Mouse (Mus musculus) CH12.LX (cell line): ENCODE measurements around the gene Ankrd39. TPM values are rescaled to one million over a fixed set of nuclear protein-coding genes. Genes with fewer than 3 reads are reported as not detected.

Experiments
- DNase-seq: peaks from one replicate; pipeline ENCODE4 v3.0.0-alpha.2; 2013; ENCODE audit errors: extremely low read depth
- H3K27ac ChIP-seq: 2 replicates; pipeline ENCODE4 v1.5.1; 2012; ENCODE audit warnings: low read depth, mild to moderate bottlenecking, control low read depth, moderate library complexity; ENCODE audit not compliant: insufficient read depth
- H3K27me3 ChIP-seq: replicated peaks from 2 replicates; pipeline ENCODE3; 2012; ENCODE audit warnings: inconsistent platforms
- H3K36me3 ChIP-seq, 2 experiments: replicated peaks in 1 of 2; 2 replicates each; pipeline versions ENCODE3 to v1.6.1; 2012; ENCODE audit warnings: inconsistent platforms in 1 of 2, low read length in 1 of 2, mild to moderate bottlenecking in 1 of 2, mixed read lengths in 1 of 2, moderate library complexity in 1 of 2; ENCODE audit not compliant: control insufficient read depth in 1 of 2, insufficient read depth in 1 of 2
- H3K4me1 ChIP-seq, 2 experiments: 2 replicates each; pipeline ENCODE4 v1.6.1; 2012; ENCODE audit warnings: inconsistent platforms in 1 of 2, moderate library complexity in 1 of 2; ENCODE audit not compliant: insufficient read depth in 2 of 2, control insufficient read depth in 1 of 2
- H3K4me2 ChIP-seq: 2 replicates; pipeline ENCODE4 v1.6.1; 2012; ENCODE audit warnings: low read depth, mild to moderate bottlenecking, control low read depth; ENCODE audit not compliant: poor library complexity, insufficient read depth, severe bottlenecking
- H3K4me3 ChIP-seq, 3 experiments: fragments of 150-350 bp in 1 of 3; sonication (generic) in 1 of 3; replicated peaks in 1 of 3; 2 replicates each; pipeline versions ENCODE3 to v1.5.1; 2011 to 2012; ENCODE audit warnings: low read depth in 2 of 3, low read length in 2 of 3, mild to moderate bottlenecking in 2 of 3, moderate library complexity in 2 of 3, control low read depth in 1 of 3, improper control_type of control experiment in 1 of 3, inconsistent platforms in 1 of 3, mixed read lengths in 1 of 3; ENCODE audit not compliant: poor library complexity in 1 of 3
- H3K79me2 ChIP-seq: replicated peaks from 2 replicates; pipeline ENCODE4 v1.6.1; 2012; ENCODE audit warnings: mild to moderate bottlenecking, moderate library complexity; ENCODE audit not compliant: control insufficient read depth, poor library complexity, insufficient read depth, severe bottlenecking; ENCODE audit errors: extremely low read depth
- H3K9ac ChIP-seq: 2 replicates; pipeline ENCODE4 v1.6.1; 2012; ENCODE audit warnings: low read depth, mild to moderate bottlenecking, control low read depth, moderate library complexity; ENCODE audit not compliant: insufficient read depth
- H3K9me3 ChIP-seq: replicated peaks from 2 replicates; pipeline ENCODE3; 2012; ENCODE audit warnings: low read length, inconsistent platforms, mixed read lengths
- CHD2 ChIP-seq: IDR thresholded peaks from 2 replicates; pipeline ENCODE4 v1.6.1; 2011; ENCODE audit warnings: low read length, improper control_type of control experiment
- ELF1 ChIP-seq: IDR thresholded peaks from 2 replicates; pipeline ENCODE4 v1.6.1; 2014; ENCODE audit warnings: low read depth, mild to moderate bottlenecking, inconsistent platforms, low read length, improper control_type of control experiment
- EP300 ChIP-seq: IDR thresholded peaks from 2 replicates; pipeline ENCODE4 v1.6.1; 2011; ENCODE audit warnings: low read length, improper control_type of control experiment
- ETS1 ChIP-seq: conservative IDR thresholded peaks from 2 replicates; pipeline ENCODE4 v1.6.1; 2012; ENCODE audit warnings: low read depth, mild to moderate bottlenecking, inconsistent platforms, low read length, improper control_type of control experiment, moderate library complexity
- GABPA ChIP-seq: IDR thresholded peaks from 2 replicates; pipeline ENCODE4 v1.6.1; 2012; ENCODE audit warnings: low read depth, low read length, improper control_type of control experiment, inconsistent platforms; ENCODE audit not compliant: insufficient replicate concordance
- JUND ChIP-seq: conservative IDR thresholded peaks from 2 replicates; pipeline ENCODE4 v1.6.1; 2011; ENCODE audit warnings: low read depth, low read length, improper control_type of control experiment
- MAFK ChIP-seq: IDR thresholded peaks from 2 replicates; pipeline ENCODE4 v1.6.1; 2011; ENCODE audit warnings: low read length, improper control_type of control experiment; ENCODE audit not compliant: insufficient replicate concordance
- MAX ChIP-seq: IDR thresholded peaks from 2 replicates; pipeline ENCODE4 v1.6.1; 2011; ENCODE audit warnings: low read length, improper control_type of control experiment
- MAZ ChIP-seq: IDR thresholded peaks from 2 replicates; pipeline ENCODE4 v1.6.1; 2012; ENCODE audit warnings: low read depth, mild to moderate bottlenecking, inconsistent platforms, low read length, improper control_type of control experiment, moderate library complexity
- MYC ChIP-seq: IDR thresholded peaks from 2 replicates; pipeline ENCODE4 v1.6.1; 2011; ENCODE audit warnings: low read depth, mild to moderate bottlenecking, improper control_type of control experiment, low read length
- NRF1 ChIP-seq: IDR thresholded peaks from 2 replicates; pipeline ENCODE4 v1.6.1; 2014; ENCODE audit warnings: low read depth, mild to moderate bottlenecking, inconsistent platforms, low read length, improper control_type of control experiment, moderate library complexity
- PAX5 ChIP-seq: IDR thresholded peaks from 2 replicates; pipeline ENCODE4 v1.6.1; 2012; ENCODE audit warnings: low read length, inconsistent platforms, mixed read lengths
- POLR2A ChIP-seq: IDR thresholded peaks from 2 replicates; pipeline ENCODE4 v1.6.1; 2011; ENCODE audit warnings: low read depth, mild to moderate bottlenecking, improper control_type of control experiment, low read length
- RAD21 ChIP-seq: IDR thresholded peaks from 2 replicates; pipeline ENCODE4 v1.6.1; 2011; ENCODE audit warnings: low read depth, mild to moderate bottlenecking, low read length, improper control_type of control experiment, moderate library complexity
- RCOR1 ChIP-seq: conservative IDR thresholded peaks from 2 replicates; pipeline ENCODE4 v1.6.1; 2012; ENCODE audit warnings: low read depth, mild to moderate bottlenecking, inconsistent platforms, low read length, improper control_type of control experiment
- SMC3 ChIP-seq: IDR thresholded peaks from 2 replicates; pipeline ENCODE4 v1.6.1; 2011; ENCODE audit warnings: low read depth, low read length, improper control_type of control experiment
- USF2 ChIP-seq: conservative IDR thresholded peaks from 2 replicates; pipeline ENCODE4 v1.6.1; 2011; ENCODE audit warnings: low read depth, low read length, improper control_type of control experiment
- ZNF384 ChIP-seq: IDR thresholded peaks from 2 replicates; pipeline ENCODE4 v1.6.1; 2012; ENCODE audit warnings: low read depth, low read length, improper control_type of control experiment, inconsistent platforms
- dilution Hi-C: fragments of 300-500 bp; cut with MboI; formaldehyde crosslinking; loops from 2 replicates; pipeline ENCODE4 v1.14.3; 2020; ENCODE audit warnings: low sequenced_read_pairs; ENCODE audit not compliant: extremely low pct_unique_long_range_greater_than_20kb, extremely low pct_ligation_motif_present
- in situ Hi-C: fragments of 300-500 bp; cut with MboI; formaldehyde crosslinking; loops from 3 replicates; pipeline ENCODE4 v1.14.3; 2019; ENCODE audit warnings: low sequenced_read_pairs, low pct_ligation_motif_present, low pct_unique_long_range_greater_than_20kb, mixed read lengths
- polyA plus RNA-seq: library from polyadenylated mRNA; unstranded; fragments of >175 nt; gene quantifications from 2 replicates; pipeline ENCODE4 v1.2.1, GENCODE M21; 2012; ENCODE audit warnings: low read depth; ENCODE audit not compliant: insufficient read length
- total RNA-seq, 2 experiments: library from RNA; depleted of rRNA; stranded (reverse); fragments of 300-350 nt in 1 of 2; fragments of >200 nt in 1 of 2; gene quantifications; 2 replicates each; pipeline ENCODE4 v1.2.3; 2012 to 2014

The Ankrd39 gene
- total and polyA plus RNA-seq, 3 experiments = 4.3 to 14.8 (median 11.6) TPM

GRCm38 (mm10) chr1:36590664-36591063, 43.4 kb upstream of the Ankrd39 start:
- no peak overlapping the region for H3K4me2 ChIP-seq
- H3K4me1 ChIP-seq = peaks cover 25 to 48% of the 10 kb centered on the region in 2 experiments
- no peak overlapping the region for H3K9ac ChIP-seq
- DNase-seq = no peak
- no peak overlapping the region for H3K27ac ChIP-seq
- TF ChIP-seq SMC3 (no peak), RCOR1 (no peak), ZNF384 (no peak), EP300 (no peak)
- dilution Hi-C loops = no loop called here
- no peak overlapping the region for H3K4me3 ChIP-seq
- no peaks in the 10 kb centered on the region for H3K9me3 ChIP-seq
- no peaks in the 10 kb centered on the region for H3K36me3 ChIP-seq
- in situ Hi-C loops = no loop called here
- no peaks in the 10 kb centered on the region for H3K79me2 ChIP-seq
- H3K27me3 ChIP-seq = no peaks in the 10 kb centered on the region

- Histone ChIP-seq H3K27me3 (no peaks in the 10 kb centered on the region), H3K9ac (no peak overlapping the region), H3K9me3 (no peaks in the 10 kb centered on the region), H3K27ac (no peak overlapping the region), H3K4me1 (peaks cover 25 to 48% of the 10 kb centered on the region in 2 experiments), H3K79me2 (no peaks in the 10 kb centered on the region), H3K4me2 (no peak overlapping the region), H3K4me3 (no peak overlapping the region), H3K36me3 (no peaks in the 10 kb centered on the region)
- in situ Hi-C loops = no loop called here
- DNase-seq = no peak
- dilution Hi-C loops = no loop called here
- no peak for TF ChIP-seq ELF1
- TF ChIP-seq RAD21 = no peak
- TF ChIP-seq PAX5 = no peak
- TF ChIP-seq GABPA = no peak
- no peak for TF ChIP-seq MAX
- no peak for TF ChIP-seq NRF1
- TF ChIP-seq EP300 = no peak
- TF ChIP-seq USF2 = no peak
- no peak for TF ChIP-seq MAZ
- no peak for TF ChIP-seq ETS1
- TF ChIP-seq CHD2 = no peak
- no peak for TF ChIP-seq POLR2A
- no peak for TF ChIP-seq RCOR1
- TF ChIP-seq MAFK = no peak
- TF ChIP-seq JUND = no peak
- no peak for TF ChIP-seq MYC
These were observed 42.2 kb upstream of the Ankrd39 start for GRCm38 (mm10) chr1:36589486-36589885.
